Mouse (Mus musculus) kidney, postnatal 0 days (tissue): ENCODE measurements at regions not wholly inside any gene's neighbourhood (a gene's known extent, or its start where the extent isn't known, plus 50 kb on each side); places are given as distances from the start of the nearest gene placed in this dataset.

Source experiments
- ATAC-seq: fragments of 200-750 bp; cut with Nextera tagmentation; replicated peaks from 2 replicates; pipeline ENCODE4 v1.8.0; 2017; ENCODE audit warnings: low read depth, moderate number of reproducible peaks, moderate TSS enrichment, moderate library complexity; ENCODE audit not compliant: low FRiP score
- DNase-seq: peaks from one replicate; pipeline ENCODE4 v3.0.0-alpha.2; 2016; ENCODE audit warnings: low spot score
- H3K27ac ChIP-seq: fragments of 300-500 bp; sonication (generic); 2 replicates; pipeline ENCODE4 v1.5.1; 2014; ENCODE audit warnings: mild to moderate bottlenecking
- H3K27me3 ChIP-seq: fragments of 300-500 bp; sonication (generic); 2 replicates; pipeline ENCODE4 v1.6.1; 2014; ENCODE audit warnings: low read length, mixed read lengths; ENCODE audit not compliant: insufficient read depth
- H3K36me3 ChIP-seq: fragments of 300-500 bp; sonication (generic); 2 replicates; pipeline ENCODE4 v1.6.1; 2014; ENCODE audit warnings: low read length, mixed read lengths; ENCODE audit not compliant: insufficient read depth
- H3K4me1 ChIP-seq: fragments of 300-500 bp; sonication (generic); replicated peaks from 2 replicates; pipeline ENCODE4 v1.6.1; 2014; ENCODE audit warnings: antibody characterized with exemption, low read length, mixed read lengths; ENCODE audit not compliant: insufficient read depth
- H3K4me2 ChIP-seq: fragments of 300-500 bp; sonication (generic); 2 replicates; pipeline ENCODE4 v1.6.1; 2014; ENCODE audit warnings: mild to moderate bottlenecking, low read length, moderate library complexity, mixed read lengths
- H3K4me3 ChIP-seq: fragments of 300-500 bp; sonication (generic); replicated peaks from 2 replicates; pipeline ENCODE4 v1.5.1; 2014; ENCODE audit warnings: low read depth, low read length
- H3K9ac ChIP-seq: fragments of 300-500 bp; sonication (generic); 2 replicates; pipeline ENCODE4 v1.6.1; 2014; ENCODE audit warnings: low read depth, low read length
- H3K9me3 ChIP-seq: fragments of 300-500 bp; sonication (generic); replicated peaks from 2 replicates; pipeline ENCODE4 v1.6.1; 2016; ENCODE audit warnings: low read length, inconsistent platforms, mixed read lengths
- CTCF ChIP-seq: IDR thresholded peaks from 2 replicates; pipeline ENCODE4 v1.5.1; 2016; ENCODE audit warnings: antibody characterized with exemption, low read depth, mild to moderate bottlenecking, moderate library complexity
- WGBS: fragments of 180-500 bp; shearing (Covaris S2); extraction: QIAGEN DNeasy Blood & Tissue Kit; methylation state at CpG from one replicate; pipeline ENCODE4 v1.1.7; 2014; 5-methylcytosine and 5-hydroxymethylcytosine counted together

DNA sequence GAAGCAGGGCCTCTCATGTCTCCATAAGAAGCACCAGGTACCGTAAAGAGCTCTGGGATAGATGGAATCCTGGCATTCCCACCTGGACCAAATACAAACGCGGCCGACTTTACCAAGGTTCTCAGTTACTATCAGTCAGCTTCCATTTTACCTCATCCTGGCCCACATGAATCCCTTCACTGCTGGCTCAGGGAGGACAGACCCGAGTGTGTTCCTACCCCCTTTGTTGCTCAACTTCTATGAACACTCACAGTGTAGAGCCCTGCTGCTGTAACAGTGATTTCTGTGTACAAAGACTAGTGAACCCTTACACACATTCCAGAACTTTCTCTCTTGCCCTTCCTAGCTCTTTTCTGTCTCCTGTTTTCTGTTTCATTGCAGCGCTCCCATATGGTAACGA, 229.0 kb upstream of the Ercc4 start:
- Histone ChIP-seq H3K4me1 (no peaks in the 10 kb centered on the region), H3K9ac (no peak overlapping the region), H3K4me2 (no peak overlapping the region), H3K4me3 (no peak overlapping the region), H3K9me3 (no peaks in the 10 kb centered on the region), H3K27ac (no peak overlapping the region), H3K27me3 (no peaks in the 10 kb centered on the region), H3K36me3 (no peaks in the 10 kb centered on the region)
- ATAC-seq (no peak), DNase-seq (no peak)
- TF ChIP-seq CTCF: no peak
- 88% methylated on average over 7 of the region's 7 CpGs for WGBS

DNA sequence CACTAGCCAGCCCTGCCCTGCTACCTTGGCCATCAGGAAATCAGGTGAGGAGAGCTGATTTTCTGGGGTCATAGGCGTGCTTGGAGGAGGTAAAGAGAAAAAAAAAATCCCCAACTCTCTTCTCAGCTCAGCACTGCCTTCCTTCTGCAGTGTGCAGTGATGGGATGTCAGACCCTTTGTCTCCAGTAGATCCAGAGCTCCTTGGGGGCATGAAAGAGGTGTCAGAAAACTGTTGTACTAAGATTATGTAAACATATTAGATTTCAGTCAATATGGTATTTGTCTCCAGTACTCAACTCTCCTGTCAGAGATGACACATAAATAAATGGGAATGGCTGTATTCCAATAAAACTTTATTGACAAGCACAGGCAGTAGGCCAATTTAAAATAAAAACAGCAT, 226.8 kb upstream of the Ercc4 start:
- Histone ChIP-seq H3K9ac (no peak overlapping the region), H3K36me3 (no peaks in the 10 kb centered on the region), H3K27me3 (no peaks in the 10 kb centered on the region), H3K9me3 (no peaks in the 10 kb centered on the region), H3K4me3 (no peak overlapping the region), H3K27ac (no peak overlapping the region), H3K4me1 (no peaks in the 10 kb centered on the region), H3K4me2 (no peak overlapping the region)
- TF ChIP-seq CTCF: no peak
- ATAC-seq (no peak), DNase-seq (no peak)
- WGBS: 40% methylated on average over 1 of the region's 1 CpGs

DNA sequence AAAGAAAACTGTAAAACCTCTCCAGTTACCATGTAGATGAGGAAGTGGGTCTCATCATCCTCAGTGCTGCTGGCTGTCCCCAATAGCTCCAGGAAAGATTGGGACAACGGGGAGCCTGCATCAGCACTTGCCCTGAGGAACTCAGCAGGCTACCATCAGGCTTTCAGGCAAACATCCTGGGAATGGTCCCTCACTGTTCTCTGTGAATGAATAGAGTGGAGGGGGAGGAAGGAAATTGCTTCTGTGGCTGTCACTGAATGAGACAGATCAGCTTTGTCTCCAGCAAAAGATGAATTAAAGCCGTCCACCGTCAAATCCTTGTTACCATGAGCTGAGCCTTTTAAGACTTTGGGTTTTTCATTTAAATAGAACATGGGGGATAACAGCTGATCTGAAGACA, 224.9 kb upstream of the Ercc4 start:
- no peak for TF ChIP-seq CTCF
- WGBS: 16% methylated on average over 3 of the region's 3 CpGs
- no peak overlapping the region for H3K9ac ChIP-seq
- no peaks in the 10 kb centered on the region for H3K4me1 ChIP-seq
- H3K27me3 ChIP-seq: no peaks in the 10 kb centered on the region
- ATAC-seq (no peak), DNase-seq (peak; percentile 4)
- no peaks in the 10 kb centered on the region for H3K36me3 ChIP-seq
- H3K9me3 ChIP-seq: no peaks in the 10 kb centered on the region
- no peak overlapping the region for H3K27ac ChIP-seq
- H3K4me2 ChIP-seq: no peak overlapping the region
- H3K4me3 ChIP-seq: no peak overlapping the region

DNA sequence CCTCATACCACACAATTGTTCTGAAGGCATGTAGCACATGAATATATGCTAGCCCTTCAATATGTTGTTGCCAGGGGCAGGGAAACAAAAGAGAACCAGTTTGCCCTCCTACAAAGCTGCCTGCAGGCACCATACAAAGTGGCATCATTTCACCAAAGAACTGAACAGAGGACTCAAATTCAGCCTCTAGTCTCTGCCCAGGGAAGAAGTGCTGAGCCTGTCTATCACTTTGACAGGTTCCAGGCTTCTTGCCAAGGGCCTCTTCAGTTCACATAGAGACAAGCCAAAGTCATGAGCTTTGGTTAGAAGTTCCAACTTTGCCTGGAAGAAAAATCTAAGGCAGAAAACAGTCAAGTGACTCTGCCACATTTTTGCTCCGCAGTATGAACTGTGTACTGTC, 223.4 kb upstream of the Ercc4 start:
- H3K4me2 ChIP-seq: no peak overlapping the region
- H3K36me3 ChIP-seq: no peaks in the 10 kb centered on the region
- no peak overlapping the region for H3K4me3 ChIP-seq
- H3K9ac ChIP-seq: no peak overlapping the region
- 81% methylated on average over 1 of the region's 1 CpGs for WGBS
- DNase-seq (no peak), ATAC-seq (no peak)
- no peaks in the 10 kb centered on the region for H3K9me3 ChIP-seq
- no peaks in the 10 kb centered on the region for H3K4me1 ChIP-seq
- no peak overlapping the region for H3K27ac ChIP-seq
- TF ChIP-seq CTCF: no peak
- H3K27me3 ChIP-seq: no peaks in the 10 kb centered on the region

DNA sequence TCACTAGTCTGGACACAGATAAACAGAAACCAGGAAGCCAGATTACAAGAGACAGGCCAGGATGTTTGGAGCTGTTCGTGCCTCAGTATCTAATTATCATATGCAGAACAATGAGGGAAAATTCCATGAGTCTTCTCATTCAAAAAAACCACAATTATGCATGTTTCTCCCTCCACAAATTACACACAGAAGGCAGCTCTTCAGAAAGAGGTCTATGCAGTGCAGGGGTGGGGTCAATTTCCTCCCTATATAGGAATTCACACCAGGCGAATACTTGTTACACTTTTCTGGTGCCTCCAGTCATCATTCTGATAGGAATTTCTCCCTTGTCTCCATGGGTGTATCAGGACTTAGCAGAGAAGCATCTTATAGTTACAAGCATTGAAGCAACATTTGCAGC, 222.1 kb upstream of the Ercc4 start:
- no peaks in the 10 kb centered on the region for H3K36me3 ChIP-seq
- no peak for TF ChIP-seq CTCF
- no peak for ATAC-seq
- H3K4me3 ChIP-seq: no peak overlapping the region
- H3K4me2 ChIP-seq: no peak overlapping the region
- no peaks in the 10 kb centered on the region for H3K4me1 ChIP-seq
- no peaks in the 10 kb centered on the region for H3K27me3 ChIP-seq
- DNase-seq: no peak
- 55% methylated on average over 2 of the region's 2 CpGs for WGBS
- no peaks in the 10 kb centered on the region for H3K9me3 ChIP-seq
- no peak overlapping the region for H3K9ac ChIP-seq
- H3K27ac ChIP-seq: no peak overlapping the region

DNA sequence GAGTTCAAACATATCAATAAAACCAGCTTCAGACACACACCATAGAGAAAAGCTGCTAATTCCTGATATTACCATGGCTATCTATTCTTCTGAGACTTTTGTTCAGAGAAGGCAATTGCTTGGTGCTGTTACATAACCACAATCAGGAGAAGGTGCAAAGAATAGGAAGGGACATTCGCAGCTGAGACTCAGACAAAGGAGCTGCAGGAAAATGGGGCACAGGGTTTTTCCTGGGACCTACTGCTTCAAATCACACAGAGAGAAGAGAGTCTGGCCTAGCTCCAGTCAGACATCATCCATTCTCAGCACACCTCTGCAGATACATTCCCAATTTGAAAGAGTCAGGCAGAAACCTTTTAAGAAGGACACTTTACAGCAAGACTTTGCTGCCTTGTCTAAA, 219.4 kb upstream of the Ercc4 start:
- Histone ChIP-seq H3K4me3 (no peak overlapping the region), H3K9me3 (no peaks in the 10 kb centered on the region), H3K4me2 (no peak overlapping the region), H3K36me3 (no peaks in the 10 kb centered on the region), H3K9ac (no peak overlapping the region), H3K4me1 (no peaks in the 10 kb centered on the region), H3K27ac (no peak overlapping the region), H3K27me3 (no peaks in the 10 kb centered on the region)
- WGBS: 100% methylated on average over 1 of the region's 1 CpGs
- DNase-seq (no peak), ATAC-seq (no peak)
- no peak for TF ChIP-seq CTCF

DNA sequence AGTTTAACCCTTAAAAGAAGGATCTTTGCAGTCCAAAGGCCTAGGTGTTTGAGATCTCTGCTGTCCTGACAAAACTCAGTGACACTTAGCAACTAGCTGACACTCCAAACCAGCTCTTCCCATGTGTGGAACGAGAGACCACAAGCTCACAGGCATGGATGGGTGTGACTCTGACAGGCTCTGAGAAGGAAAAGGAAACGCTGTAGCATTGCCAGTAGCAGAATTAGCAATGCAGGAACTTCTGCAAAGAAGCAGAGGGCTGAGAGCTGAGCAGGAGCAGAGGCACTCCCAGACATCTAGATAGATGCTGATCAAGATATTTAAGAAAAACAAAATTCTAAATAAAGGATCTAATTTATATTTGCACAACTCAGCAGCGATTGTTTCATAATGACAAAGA, 218.9 kb upstream of the Ercc4 start:
- no peaks in the 10 kb centered on the region for H3K36me3 ChIP-seq
- no peaks in the 10 kb centered on the region for H3K4me1 ChIP-seq
- no peaks in the 10 kb centered on the region for H3K9me3 ChIP-seq
- no peak overlapping the region for H3K4me3 ChIP-seq
- no peak overlapping the region for H3K9ac ChIP-seq
- DNase-seq (no peak), ATAC-seq (no peak)
- H3K27ac ChIP-seq: no peak overlapping the region
- WGBS: 66% methylated on average over 3 of the region's 3 CpGs
- H3K27me3 ChIP-seq: no peaks in the 10 kb centered on the region
- no peak overlapping the region for H3K4me2 ChIP-seq
- TF ChIP-seq CTCF: no peak
